Mouse (Mus musculus) limb, embryonic 14.5 days (tissue): ENCODE results near the gene Nfkbil1. TPM values are rescaled to one million over a fixed set of nuclear protein-coding genes. Genes with fewer than 3 reads are reported as not detected.

ENCODE experiments used
- ATAC-seq: fragments of 200-750 bp; cut with Nextera tagmentation; 2 replicates; pipeline ENCODE4 v1.8.0; 2017; ENCODE audit warnings: low read depth, moderate number of reproducible peaks, moderate TSS enrichment; ENCODE audit not compliant: low FRiP score
- DNase-seq: peaks from one replicate; pipeline ENCODE4 v3.0.0-alpha.2; 2015; ENCODE audit warnings: low spot score
- H3K27ac ChIP-seq: fragments of 300-500 bp; sonication (generic); replicated peaks from 2 replicates; pipeline ENCODE4 v1.5.1; 2014; ENCODE audit warnings: low read depth, mild to moderate bottlenecking, low read length, moderate library complexity, mixed read lengths
- H3K27me3 ChIP-seq: fragments of 300-500 bp; sonication (generic); 2 replicates; pipeline ENCODE4 v1.6.1; 2014; ENCODE audit warnings: low read length, mixed read lengths; ENCODE audit not compliant: control insufficient read depth, insufficient read depth
- H3K36me3 ChIP-seq: fragments of 300-500 bp; sonication (generic); 2 replicates; pipeline ENCODE4 v1.6.1; 2014; ENCODE audit warnings: mild to moderate bottlenecking, low read length, moderate library complexity, mixed read lengths; ENCODE audit not compliant: control insufficient read depth, insufficient read depth
- H3K4me1 ChIP-seq: fragments of 300-500 bp; sonication (generic); 2 replicates; pipeline ENCODE4 v1.6.1; 2014; ENCODE audit warnings: antibody characterized with exemption, low read length, mixed read lengths; ENCODE audit not compliant: control insufficient read depth, insufficient read depth
- H3K4me2 ChIP-seq: fragments of 300-500 bp; sonication (generic); replicated peaks from 2 replicates; pipeline ENCODE4 v1.6.1; 2014; ENCODE audit warnings: low read depth, mild to moderate bottlenecking, low read length, moderate library complexity; ENCODE audit not compliant: severe bottlenecking
- H3K4me3 ChIP-seq: fragments of 300-500 bp; sonication (generic); replicated peaks from 2 replicates; pipeline ENCODE4 v1.5.1; 2014; ENCODE audit warnings: low read length
- H3K9ac ChIP-seq: fragments of 300-500 bp; sonication (generic); 2 replicates; pipeline ENCODE4 v1.6.1; 2014; ENCODE audit warnings: mild to moderate bottlenecking, low read depth, low read length, moderate library complexity; ENCODE audit not compliant: severe bottlenecking
- H3K9me3 ChIP-seq: fragments of 300-500 bp; sonication (generic); 2 replicates; pipeline ENCODE4 v1.6.1; 2016; ENCODE audit warnings: low read length; ENCODE audit not compliant: control insufficient read depth
- POLR2A ChIP-seq: fragments of 200-500 bp; IDR thresholded peaks from 2 replicates; pipeline ENCODE4 v1.8.0; 2012; ENCODE audit warnings: inconsistent platforms, mild to moderate bottlenecking, moderate library complexity, borderline replicate concordance; ENCODE audit not compliant: insufficient read depth, insufficient read length; ENCODE audit errors: extremely low read depth
- WGBS: fragments of 180-500 bp; shearing (Covaris S2); extraction: QIAGEN DNeasy Blood & Tissue Kit; methylation state at CpG from one replicate; pipeline ENCODE4 v1.1.7; 2014; 5-methylcytosine and 5-hydroxymethylcytosine counted together
- polyA plus RNA-seq, 2 experiments: library from polyadenylated mRNA; depleted of rRNA in 1 of 2; stranded (reverse) in 1 of 2; unstranded in 1 of 2; fragments of >200 nt; fragmentation: Nextera tagmentation in 1 of 2; extraction: Ambion mirVana in 1 of 2; gene quantifications; 2 replicates each; pipeline versions ENCODE4 v1.2.1 to v1.2.3; 2012 to 2014

The Nfkbil1 gene
- polyA plus RNA-seq, 2 experiments = 4.9 to 17.0 TPM

DNA sequence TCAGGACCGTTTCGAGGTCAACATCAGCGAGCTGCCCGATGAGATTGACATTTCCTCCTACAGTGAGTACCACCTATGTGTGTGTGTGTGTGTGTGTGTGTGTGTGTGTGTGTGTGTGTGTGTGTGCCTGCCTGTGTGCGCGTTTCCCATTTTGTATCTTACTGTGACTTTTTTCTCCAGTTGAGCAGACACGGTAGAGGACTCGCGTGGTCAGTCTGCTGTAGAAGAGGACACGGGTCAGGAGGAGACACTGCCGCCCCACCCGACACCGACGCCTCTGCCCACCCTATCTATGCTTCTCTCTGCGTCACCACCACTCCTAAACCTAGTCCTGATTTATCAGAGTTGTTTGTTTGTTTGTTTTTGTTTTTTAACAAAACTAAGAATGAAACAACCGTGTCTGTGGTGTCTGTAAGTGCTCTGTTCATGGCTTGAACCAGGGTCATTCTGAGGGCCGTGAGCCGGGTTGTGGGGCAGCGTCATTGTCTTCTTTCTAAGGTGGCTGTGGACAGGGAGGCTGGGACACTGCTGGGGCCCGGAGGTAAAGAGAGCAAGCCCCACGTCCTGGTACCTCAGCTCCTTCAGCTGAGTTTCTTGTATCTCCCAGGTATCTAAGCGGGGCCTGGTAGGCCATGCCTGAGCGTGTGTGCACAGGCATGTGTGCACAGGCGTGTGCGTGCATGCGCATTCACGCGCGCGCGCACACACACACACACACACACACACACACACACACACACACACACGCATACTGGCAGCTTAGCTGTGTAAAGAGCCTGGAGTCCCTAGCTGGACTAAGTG is 17.9 kb upstream of the Nfkbil1 start:
- no peak for TF ChIP-seq POLR2A
- no peak overlapping the region for H3K4me3 ChIP-seq
- peaks cover 57% of the 10 kb centered on the region for H3K36me3 ChIP-seq
- H3K9me3 ChIP-seq = no peaks in the 10 kb centered on the region
- 86% methylated on average over 32 of the region's 32 CpGs for WGBS
- H3K4me1 ChIP-seq = 0 out of 2 replicates have a peak, but pooled peaks cover 2% of the 10 kb centered on the region
- H3K27me3 ChIP-seq = no peaks in the 10 kb centered on the region
- DNase-seq = no peak
- H3K4me2 ChIP-seq = no peak overlapping the region
- ATAC-seq = peak; percentile 3; the same call in 1 of the 2 replicates
- H3K9ac ChIP-seq = no peak overlapping the region
- no peak overlapping the region for H3K27ac ChIP-seq

DNA sequence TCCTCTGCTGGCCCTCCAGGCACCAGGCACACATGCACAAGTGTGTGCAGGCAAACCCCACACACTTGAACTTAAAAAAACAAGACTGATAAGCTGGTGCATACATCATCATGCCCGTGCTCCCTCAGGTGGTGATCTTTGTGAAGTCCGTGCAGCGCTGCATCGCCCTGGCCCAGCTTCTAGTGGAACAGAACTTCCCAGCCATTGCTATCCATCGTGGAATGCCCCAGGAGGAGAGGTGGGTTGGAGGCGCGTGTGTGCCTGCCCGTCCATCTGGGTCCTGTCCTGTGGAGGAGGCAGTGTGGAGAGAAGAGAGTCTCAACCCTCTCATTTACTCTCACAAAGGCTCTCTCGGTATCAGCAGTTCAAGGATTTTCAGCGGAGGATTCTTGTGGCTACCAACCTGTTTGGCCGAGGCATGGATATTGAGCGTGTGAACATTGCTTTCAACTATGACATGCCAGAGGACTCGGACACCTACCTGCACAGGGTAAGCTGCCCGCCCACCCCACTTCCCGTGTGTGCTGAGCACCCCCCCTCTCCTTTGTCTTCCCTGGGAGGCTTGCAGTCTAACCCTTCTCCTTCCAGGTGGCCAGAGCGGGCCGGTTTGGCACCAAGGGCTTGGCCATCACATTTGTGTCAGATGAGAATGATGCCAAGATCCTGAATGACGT is 17.2 kb upstream of the Nfkbil1 start:
- peaks cover 65% of the 10 kb centered on the region for H3K36me3 ChIP-seq
- no peaks in the 10 kb centered on the region for H3K27me3 ChIP-seq
- H3K4me1 ChIP-seq = no peaks in the 10 kb centered on the region
- H3K9me3 ChIP-seq = no peaks in the 10 kb centered on the region
- DNase-seq (no peak), ATAC-seq (no peak; the same call in 1 of the 2 replicates)
- TF ChIP-seq POLR2A = no peak
- H3K4me3 ChIP-seq = no peak overlapping the region
- H3K27ac ChIP-seq = no peak overlapping the region
- 87% methylated on average over 18 of the region's 18 CpGs for WGBS
- no peak overlapping the region for H3K4me2 ChIP-seq
- H3K9ac ChIP-seq = no peak overlapping the region

GRCm38 (mm10) chr17:35251981-35252380 is 16.4 kb upstream of the Nfkbil1 start:
- 83% methylated on average over 5 of the region's 5 CpGs for WGBS
- DNase-seq (no peak), ATAC-seq (no peak)

GRCm38 (mm10) chr17:35251162-35251719 is 15.6 kb upstream of the Nfkbil1 start:
- Histone ChIP-seq H3K4me1 (no peaks in the 10 kb centered on the region), H3K9ac (no peak overlapping the region), H3K9me3 (no peaks in the 10 kb centered on the region), H3K4me3 (no peak overlapping the region), H3K4me2 (no peak overlapping the region), H3K27ac (no peak overlapping the region), H3K36me3 (peaks cover 80% of the 10 kb centered on the region), H3K27me3 (no peaks in the 10 kb centered on the region)
- TF ChIP-seq POLR2A = no peak
- 82% methylated on average over 15 of the region's 15 CpGs for WGBS
- ATAC-seq (no peak), DNase-seq (no peak)

More at GRCm38 (mm10) chr17:35251981-35252380, 16.4 kb upstream of the Nfkbil1 start:
- no peaks in the 10 kb centered on the region for H3K4me1 ChIP-seq
- no peak overlapping the region for H3K27ac ChIP-seq
- no peaks in the 10 kb centered on the region for H3K9me3 ChIP-seq
- no peaks in the 10 kb centered on the region for H3K27me3 ChIP-seq
- peaks cover 72% of the 10 kb centered on the region for H3K36me3 ChIP-seq
- TF ChIP-seq POLR2A = no peak
- H3K4me3 ChIP-seq = no peak overlapping the region
- no peak overlapping the region for H3K4me2 ChIP-seq
- H3K9ac ChIP-seq = no peak overlapping the region

DNA sequence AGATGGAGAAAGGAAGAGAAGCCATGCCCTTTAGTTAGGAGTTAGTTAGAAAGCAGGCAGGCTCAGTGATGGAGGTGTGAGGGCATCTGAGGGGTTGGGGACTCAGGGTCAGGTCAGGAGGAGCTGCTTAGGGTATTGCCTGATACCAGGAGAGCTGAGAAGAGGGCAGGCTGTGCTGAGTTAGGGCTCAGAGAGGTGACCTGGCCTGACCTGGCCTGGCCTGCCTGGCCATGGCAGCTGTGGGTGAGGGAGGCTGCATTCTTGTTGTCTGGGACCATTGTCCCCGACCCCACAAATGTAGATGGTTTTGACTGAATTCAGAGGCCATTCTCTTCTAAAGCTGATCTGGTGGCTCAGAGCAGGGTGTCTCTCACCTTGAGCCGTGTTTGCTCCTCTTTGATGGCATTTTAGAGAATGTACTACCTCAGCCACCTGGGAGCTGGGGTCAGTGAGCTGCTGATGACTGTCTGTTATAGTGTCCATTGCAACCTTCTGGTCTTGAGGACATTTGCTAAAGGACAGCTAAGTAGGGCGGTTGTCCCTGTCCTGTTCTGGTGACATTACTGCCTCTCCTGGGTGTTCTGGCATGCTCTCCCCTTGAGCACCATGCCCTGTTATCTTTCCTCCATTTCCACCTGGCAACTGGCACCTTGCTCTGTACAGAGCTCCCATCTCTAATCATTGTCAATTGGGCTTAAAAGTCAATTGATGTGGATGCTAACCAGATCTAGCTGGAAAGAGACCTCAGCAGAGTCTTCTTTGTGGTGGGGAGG is 14.9 kb upstream of the Nfkbil1 start:
- H3K4me1 ChIP-seq = no peaks in the 10 kb centered on the region; the same call in 1 of the 2 replicates
- no peak for DNase-seq
- H3K27ac ChIP-seq = no peak overlapping the region
- ATAC-seq = no peak
- H3K4me3 ChIP-seq = no peak overlapping the region
- H3K36me3 ChIP-seq = peaks cover 87% of the 10 kb centered on the region
- no peak for TF ChIP-seq POLR2A
- H3K9me3 ChIP-seq = no peaks in the 10 kb centered on the region
- H3K4me2 ChIP-seq = no peak overlapping the region
- 85% methylated on average over 3 of the region's 3 CpGs for WGBS
- H3K27me3 ChIP-seq = no peaks in the 10 kb centered on the region
- H3K9ac ChIP-seq = no peak overlapping the region
